Mouse (Mus musculus) hindbrain, embryonic 12.5 days (tissue): ENCODE results near the gene Mdm2. TPM values are rescaled to one million over a fixed set of nuclear protein-coding genes. Genes with fewer than 3 reads are reported as not detected.

Experiments
- ATAC-seq: fragments of 200-750 bp; cut with Nextera tagmentation; 2 replicates; pipeline ENCODE4 v1.8.0; 2017; ENCODE audit warnings: moderate TSS enrichment; ENCODE audit not compliant: low FRiP score
- H3K27ac ChIP-seq: fragments of 300-500 bp; sonication (generic); 2 replicates; pipeline ENCODE4 v1.5.1; 2016; ENCODE audit warnings: mild to moderate bottlenecking
- H3K27me3 ChIP-seq: fragments of 300-500 bp; sonication (generic); 2 replicates; pipeline ENCODE4 v1.6.1; 2016; ENCODE audit warnings: mild to moderate bottlenecking
- H3K36me3 ChIP-seq: fragments of 300-500 bp; sonication (generic); 2 replicates; pipeline ENCODE4 v1.6.1; 2016; ENCODE audit warnings: mild to moderate bottlenecking
- H3K4me1 ChIP-seq: fragments of 300-500 bp; sonication (generic); 2 replicates; pipeline ENCODE4 v1.6.1; 2016
- H3K4me2 ChIP-seq: fragments of 300-500 bp; sonication (generic); replicated peaks from 2 replicates; pipeline ENCODE4 v1.6.1; 2016; ENCODE audit warnings: mild to moderate bottlenecking
- H3K4me3 ChIP-seq: fragments of 300-500 bp; sonication (generic); 2 replicates; pipeline ENCODE4 v1.5.1; 2016; ENCODE audit warnings: mild to moderate bottlenecking
- H3K9ac ChIP-seq: fragments of 300-500 bp; sonication (generic); 2 replicates; pipeline ENCODE4 v1.6.1; 2016; ENCODE audit warnings: mild to moderate bottlenecking, moderate library complexity
- H3K9me3 ChIP-seq: fragments of 300-500 bp; sonication (generic); replicated peaks from 2 replicates; pipeline ENCODE4 v1.6.1; 2016; ENCODE audit warnings: mild to moderate bottlenecking
- WGBS: fragments of 180-500 bp; shearing (Covaris S2); methylation state at CpG from one replicate; pipeline ENCODE4 v1.1.7; 2016; 5-methylcytosine and 5-hydroxymethylcytosine counted together
- polyA plus RNA-seq: library from polyadenylated mRNA; unstranded; fragments of >200 nt; fragmentation: Nextera tagmentation; extraction: Ambion mirVana; gene quantifications from 2 replicates; pipeline ENCODE4 v1.2.1, GENCODE M21; 2016

Mdm2 gene
- polyA plus RNA-seq, 1 experiment from 2014 or later: 69.2 TPM

DNA sequence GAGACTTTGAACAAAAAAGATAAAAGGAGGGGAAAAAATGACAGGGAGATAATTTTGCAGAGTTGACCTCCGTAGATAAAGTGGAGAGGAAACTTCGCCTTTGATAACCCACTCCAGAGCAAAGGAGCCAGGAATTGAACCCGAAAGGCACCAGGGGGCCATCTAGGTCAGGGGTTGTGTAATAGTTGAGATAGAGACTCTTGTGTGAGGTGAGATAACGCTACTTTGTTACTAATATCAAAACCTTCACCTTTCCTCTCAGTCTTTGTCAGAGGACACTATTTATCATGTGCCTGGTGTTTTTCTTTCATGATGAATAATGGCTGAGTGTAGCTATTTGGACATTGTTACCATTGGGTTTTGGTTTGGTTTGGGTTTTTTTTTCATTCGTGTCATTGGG, 32.2 kb downstream of the Mdm2 start:
- WGBS: 77% methylated on average over 5 of the region's 5 CpGs
- Histone ChIP-seq H3K27me3 (no peaks in the 10 kb centered on the region), H3K4me3 (no peak overlapping the region), H3K36me3 (no peaks in the 10 kb centered on the region), H3K27ac (no peak overlapping the region), H3K4me1 (0 out of 2 replicates have a peak, but pooled peaks cover 3% of the 10 kb centered on the region), H3K9ac (no peak overlapping the region), H3K4me2 (no peak overlapping the region), H3K9me3 (no peaks in the 10 kb centered on the region)
- no peak for ATAC-seq

- Histone ChIP-seq H3K4me3 (no peak overlapping the region), H3K4me2 (no peak overlapping the region), H3K9me3 (no peaks in the 10 kb centered on the region), H3K27ac (no peak overlapping the region), H3K4me1 (0 out of 2 replicates have a peak, but pooled peaks cover 3% of the 10 kb centered on the region), H3K9ac (no peak overlapping the region), H3K27me3 (no peaks in the 10 kb centered on the region), H3K36me3 (no peaks in the 10 kb centered on the region)
- 80% methylated on average over 13 of the region's 13 CpGs for WGBS
- ATAC-seq: no peak
Measured at GRCm38 (mm10) chr10:117677494-117678236, 32.9 kb downstream of the Mdm2 start.

DNA sequence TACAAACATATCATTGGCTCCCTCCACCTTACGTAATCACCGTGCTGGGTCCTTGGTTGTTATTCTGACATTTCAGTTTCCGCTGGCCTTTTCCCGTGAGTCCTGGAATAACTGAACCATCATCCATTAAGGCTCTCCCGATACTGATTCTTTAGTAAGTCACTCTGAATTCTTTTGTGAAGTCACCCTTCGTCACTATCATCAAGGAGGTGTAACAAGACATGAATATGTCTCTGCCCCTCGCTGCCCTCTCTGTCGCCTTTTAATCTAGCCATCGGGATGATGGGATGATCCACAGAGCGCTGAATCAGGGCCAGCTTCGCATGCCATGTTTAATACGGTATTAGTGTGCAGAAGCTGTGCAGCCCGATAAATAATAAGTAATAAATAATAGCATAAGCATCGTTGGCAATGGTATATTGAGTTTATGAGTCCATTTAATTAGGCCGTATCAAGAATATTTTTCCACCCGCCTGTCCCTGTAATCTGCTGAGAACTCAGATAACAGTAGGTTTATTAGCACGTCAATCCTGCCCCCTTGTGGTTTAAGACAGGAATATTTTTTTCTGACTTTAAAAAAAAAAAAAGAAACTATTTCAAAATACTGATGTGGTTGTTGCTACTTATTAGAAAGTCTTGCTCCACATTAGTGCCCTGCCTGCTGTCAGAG, 33.8 kb downstream of the Mdm2 start:
- Histone ChIP-seq H3K27me3 (no peaks in the 10 kb centered on the region), H3K27ac (no peak overlapping the region), H3K4me1 (0 out of 2 replicates have a peak, but pooled peaks cover 3% of the 10 kb centered on the region), H3K4me3 (peak overlapping the region; percentile 28), H3K36me3 (no peaks in the 10 kb centered on the region), H3K9ac (peak overlapping the region; percentile 23), H3K9me3 (no peaks in the 10 kb centered on the region), H3K4me2 (peak overlapping the region; percentile 54)
- ATAC-seq: peak; percentile 49
- 31% methylated on average over 17 of the region's 17 CpGs for WGBS

DNA sequence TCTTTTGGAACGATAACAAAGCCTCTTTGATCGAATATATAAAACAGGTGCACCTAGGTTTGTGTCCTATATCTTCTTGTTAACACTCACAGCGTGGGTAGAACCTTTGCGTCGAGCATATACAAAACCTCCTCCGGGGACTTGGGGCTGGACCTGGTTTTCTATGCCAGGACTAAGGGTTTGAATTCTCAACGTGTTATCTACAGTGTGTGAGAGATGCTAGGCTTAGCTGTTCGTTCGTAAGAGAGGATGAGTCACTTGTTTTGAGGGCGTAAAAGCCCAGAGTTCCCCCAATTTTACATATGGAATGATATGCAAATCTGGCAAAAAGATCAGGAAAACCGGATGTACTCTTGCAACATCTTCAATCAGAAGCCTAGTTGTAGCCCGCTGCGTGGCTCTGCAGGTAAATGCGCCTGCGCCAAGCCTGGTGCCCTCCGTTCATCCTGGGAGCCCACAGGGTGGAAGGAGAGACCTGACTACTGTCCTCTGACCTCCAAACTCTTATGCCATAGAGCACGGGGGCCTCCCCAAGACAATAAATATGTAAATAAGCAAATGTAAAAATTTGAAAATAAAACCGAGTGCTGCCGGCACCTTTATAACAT, 34.4 kb downstream of the Mdm2 start:
- Histone ChIP-seq H3K4me1 (0 out of 2 replicates have a peak, but pooled peaks cover 3% of the 10 kb centered on the region), H3K9me3 (no peaks in the 10 kb centered on the region), H3K27ac (peak overlapping the region; percentile 72), H3K4me3 (peak overlapping the region; percentile 28), H3K9ac (peak overlapping the region; percentile 23), H3K36me3 (no peaks in the 10 kb centered on the region), H3K4me2 (peak overlapping the region; percentile 54), H3K27me3 (no peaks in the 10 kb centered on the region)
- 38% methylated on average over 19 of the region's 19 CpGs for WGBS
- peak; percentile 74 for ATAC-seq

GRCm38 (mm10) chr10:117675096-117676035, 35.2 kb downstream of the Mdm2 start:
- peak overlapping the region; percentile 54 for H3K4me2 ChIP-seq
- peak; percentile 87 for ATAC-seq
- 0 out of 2 replicates have a peak, but pooled peaks cover 3% of the 10 kb centered on the region for H3K4me1 ChIP-seq
- peak overlapping the region; percentile 23 for H3K9ac ChIP-seq
- peak overlapping the region; percentile 72 for H3K27ac ChIP-seq
- H3K27me3 ChIP-seq: no peaks in the 10 kb centered on the region
- H3K9me3 ChIP-seq: no peaks in the 10 kb centered on the region
- H3K4me3 ChIP-seq: peak overlapping the region; percentile 28
- no peaks in the 10 kb centered on the region for H3K36me3 ChIP-seq
- 38% methylated on average over 20 of the region's 20 CpGs for WGBS

DNA sequence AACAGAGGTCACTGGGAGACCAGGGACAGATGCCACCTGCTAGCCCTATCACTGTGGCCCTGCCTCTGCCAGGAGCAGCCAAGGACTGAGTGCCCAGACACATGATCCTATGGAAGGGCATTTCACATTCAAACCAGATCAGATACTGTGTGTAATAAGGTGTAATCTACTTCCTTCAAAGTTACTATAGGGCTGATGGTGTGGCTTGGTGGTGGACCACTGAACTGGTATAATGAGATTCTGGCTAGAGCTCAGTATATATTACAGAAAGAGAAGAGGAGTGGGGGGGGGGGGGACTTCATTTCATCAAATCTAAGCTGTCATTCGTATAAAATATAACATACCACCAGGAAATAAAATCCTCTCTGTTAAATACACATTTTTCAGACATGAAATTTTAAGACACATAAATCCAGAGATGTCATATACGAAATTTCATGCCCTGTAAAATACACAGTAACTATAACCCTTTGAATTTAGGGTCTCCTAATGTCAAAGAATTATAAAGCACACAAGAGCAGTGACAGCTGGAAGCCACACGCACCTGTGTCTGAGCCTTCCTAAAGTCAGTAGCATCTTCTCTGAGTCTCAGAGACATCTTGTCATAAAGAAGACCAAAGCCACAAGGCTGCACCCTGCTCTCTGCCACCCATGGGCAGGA, 36.1 kb downstream of the Mdm2 start:
- no peak overlapping the region for H3K4me3 ChIP-seq
- no peaks in the 10 kb centered on the region for H3K27me3 ChIP-seq
- ATAC-seq: no peak
- no peak overlapping the region for H3K27ac ChIP-seq
- H3K9me3 ChIP-seq: no peaks in the 10 kb centered on the region
- 86% methylated on average over 3 of the region's 3 CpGs for WGBS
- H3K9ac ChIP-seq: no peak overlapping the region
- peaks cover 6% of the 10 kb centered on the region; the same call in 1 of the 2 replicates for H3K4me1 ChIP-seq
- no peaks in the 10 kb centered on the region for H3K36me3 ChIP-seq
- H3K4me2 ChIP-seq: no peak overlapping the region

DNA sequence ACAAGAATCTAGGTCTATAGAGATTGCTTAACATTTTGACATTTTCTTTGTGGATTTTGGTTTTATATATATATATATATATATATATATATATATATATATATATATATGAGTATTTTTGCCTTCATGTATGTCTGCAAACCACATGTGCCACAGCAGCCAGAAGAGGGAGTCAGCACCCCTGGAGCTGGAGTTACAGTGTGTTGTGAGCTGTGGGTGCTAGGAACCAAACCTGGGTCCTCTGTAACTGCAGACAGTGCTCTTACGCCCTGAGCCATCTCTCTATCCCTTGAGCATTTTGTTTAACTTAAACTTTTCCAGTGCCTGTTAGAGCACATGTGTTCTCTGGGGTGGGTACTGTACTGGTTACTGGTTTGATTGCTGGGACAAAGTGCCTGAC, 36.6 kb downstream of the Mdm2 start:
- 89% methylated on average over 1 of the region's 1 CpGs for WGBS
- Histone ChIP-seq H3K4me3 (no peak overlapping the region), H3K4me2 (no peak overlapping the region), H3K27me3 (no peaks in the 10 kb centered on the region), H3K9ac (no peak overlapping the region), H3K9me3 (no peaks in the 10 kb centered on the region), H3K27ac (no peak overlapping the region), H3K4me1 (peaks cover 6% of the 10 kb centered on the region; the same call in 1 of the 2 replicates), H3K36me3 (no peaks in the 10 kb centered on the region)
- ATAC-seq: no peak

DNA sequence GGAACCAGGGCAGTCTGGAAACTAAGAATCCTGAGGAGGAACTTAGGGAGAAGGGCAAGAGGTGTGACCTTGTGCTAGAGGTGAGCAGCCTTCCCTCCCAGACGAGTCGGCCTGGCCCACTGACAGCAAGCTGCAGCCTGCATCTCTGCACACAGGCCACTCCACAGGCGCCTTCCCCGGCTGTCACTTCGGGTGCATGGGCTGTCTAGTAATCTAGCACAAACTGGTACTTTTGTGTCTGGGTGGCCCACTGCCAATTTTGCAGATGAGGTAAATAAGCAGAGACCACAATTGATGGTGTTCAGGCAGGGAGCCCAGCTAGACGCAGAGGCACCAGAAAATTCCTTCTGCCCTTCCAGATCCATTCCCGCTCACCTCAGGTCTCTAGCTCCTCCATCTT, 37.9 kb downstream of the Mdm2 start:
- H3K4me1 ChIP-seq: peaks cover 6% of the 10 kb centered on the region; the same call in 1 of the 2 replicates
- H3K36me3 ChIP-seq: no peaks in the 10 kb centered on the region
- no peak for ATAC-seq
- no peaks in the 10 kb centered on the region for H3K27me3 ChIP-seq
- H3K27ac ChIP-seq: no peak overlapping the region
- H3K9ac ChIP-seq: no peak overlapping the region
- WGBS: 65% methylated on average over 7 of the region's 7 CpGs
- H3K4me3 ChIP-seq: no peak overlapping the region
- H3K4me2 ChIP-seq: no peak overlapping the region
- no peaks in the 10 kb centered on the region for H3K9me3 ChIP-seq

DNA sequence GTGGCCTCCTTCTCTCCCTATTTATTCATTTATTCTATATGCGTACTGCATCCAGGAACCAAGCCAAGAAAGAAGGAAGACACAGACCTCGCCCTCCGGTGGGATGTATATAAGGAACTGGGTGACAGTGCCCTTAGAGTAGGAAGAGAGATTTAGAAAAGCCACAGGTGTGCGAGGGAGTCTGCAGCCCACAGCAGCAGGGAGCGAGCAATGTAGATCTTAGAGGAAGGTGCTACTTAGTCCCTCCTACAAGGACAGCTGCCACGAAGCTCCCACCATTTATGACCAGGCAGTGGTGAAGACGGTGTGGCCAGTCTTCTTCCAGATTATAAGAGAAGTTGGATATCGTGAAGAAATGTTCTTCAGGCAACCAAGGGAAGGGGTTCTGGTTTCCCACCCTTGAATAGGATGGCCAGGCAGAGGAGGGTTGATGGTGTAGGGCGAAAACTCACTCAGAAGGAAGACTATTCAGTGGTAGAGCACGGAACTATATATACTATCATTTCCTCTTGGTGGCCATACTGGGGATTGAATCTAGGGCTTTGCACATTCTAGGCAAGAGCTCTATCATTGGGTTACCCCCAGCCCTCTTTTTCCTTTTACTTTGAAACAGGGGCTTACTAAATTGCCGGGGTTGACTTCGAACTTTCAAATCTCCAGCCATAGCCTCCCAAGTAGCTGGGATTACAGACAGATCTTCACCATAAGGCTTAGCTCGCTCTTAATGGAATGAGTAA, 38.5 kb downstream of the Mdm2 start:
- no peak overlapping the region for H3K4me3 ChIP-seq
- H3K27ac ChIP-seq: no peak overlapping the region
- WGBS: 88% methylated on average over 13 of the region's 13 CpGs
- no peaks in the 10 kb centered on the region for H3K9me3 ChIP-seq
- H3K4me1 ChIP-seq: peaks cover 6% of the 10 kb centered on the region; the same call in 1 of the 2 replicates
- no peak for ATAC-seq
- H3K36me3 ChIP-seq: no peaks in the 10 kb centered on the region
- no peak overlapping the region for H3K4me2 ChIP-seq
- H3K9ac ChIP-seq: no peak overlapping the region
- H3K27me3 ChIP-seq: no peaks in the 10 kb centered on the region

GRCm38 (mm10) chr10:117671266-117671665, 39.3 kb downstream of the Mdm2 start:
- Histone ChIP-seq H3K36me3 (no peaks in the 10 kb centered on the region), H3K4me1 (peaks cover 6% of the 10 kb centered on the region; the same call in 1 of the 2 replicates), H3K4me3 (no peak overlapping the region), H3K27ac (no peak overlapping the region), H3K9ac (no peak overlapping the region), H3K27me3 (no peaks in the 10 kb centered on the region), H3K9me3 (no peaks in the 10 kb centered on the region), H3K4me2 (no peak overlapping the region)
- 89% methylated on average over 9 of the region's 9 CpGs for WGBS
- ATAC-seq: no peak

DNA sequence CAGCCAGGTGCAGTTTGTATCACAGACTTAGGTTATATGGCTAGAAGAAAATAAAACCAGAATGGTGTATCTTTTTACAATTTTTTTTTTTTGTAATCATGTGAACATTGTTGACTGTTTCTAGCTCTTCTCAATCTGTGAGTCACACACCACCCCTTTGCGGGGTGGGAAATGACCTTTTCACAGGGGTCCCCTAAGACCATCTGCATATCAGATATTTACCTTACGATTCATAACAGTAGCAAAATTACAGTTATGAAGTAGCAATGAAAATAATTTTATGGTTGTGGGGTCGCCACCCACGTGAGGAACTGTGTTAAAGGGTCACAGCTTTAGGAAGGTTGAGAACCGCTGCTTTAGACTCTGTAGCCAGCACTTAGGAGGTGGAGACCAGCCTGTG, 39.8 kb downstream of the Mdm2 start:
- Histone ChIP-seq H3K4me2 (no peak overlapping the region), H3K9me3 (no peaks in the 10 kb centered on the region), H3K36me3 (no peaks in the 10 kb centered on the region), H3K4me1 (peaks cover 5% of the 10 kb centered on the region; the same call in 1 of the 2 replicates), H3K27me3 (no peaks in the 10 kb centered on the region), H3K4me3 (no peak overlapping the region), H3K9ac (no peak overlapping the region), H3K27ac (no peak overlapping the region)
- no peak for ATAC-seq
- WGBS: 89% methylated on average over 5 of the region's 5 CpGs
